Mouse (Mus musculus) heart, postnatal 0 days (tissue): ENCODE measurements around the gene Pak4.
A peak's percentile ranks its signal among the peaks of the same experiment; 100 is the strongest.

ENCODE experiments used
- CTCF ChIP-seq: IDR thresholded peaks from 2 replicates; pipeline ENCODE4 v1.5.1; 2016; ENCODE audit warnings: antibody characterized with exemption, control low read depth, low read depth
- EP300 ChIP-seq: IDR thresholded peaks from 2 replicates; pipeline ENCODE4 v1.6.1; 2016; ENCODE audit warnings: antibody characterized with exemption, low read depth

- peak; percentile 27; the same call in 1 of the 2 replicates for TF ChIP-seq CTCF
- 0 out of 2 replicates have a peak, but pooled peaks have one; percentile 30 for TF ChIP-seq EP300
Measured at GRCm38 (mm10) chr7:28597642-28598446, at the start of gene Pak4, which contains the start of gene Samd4b.
